Mouse (Mus musculus): ENCODE results near the gene Tcf7l2. TPM values are rescaled to one million over a fixed set of nuclear protein-coding genes. Genes with fewer than 3 reads are reported as not detected.

The Tcf7l2 gene
- polyA plus RNA-seq, 1 experiment from 2014 or later, result 401 TPM

DNA sequence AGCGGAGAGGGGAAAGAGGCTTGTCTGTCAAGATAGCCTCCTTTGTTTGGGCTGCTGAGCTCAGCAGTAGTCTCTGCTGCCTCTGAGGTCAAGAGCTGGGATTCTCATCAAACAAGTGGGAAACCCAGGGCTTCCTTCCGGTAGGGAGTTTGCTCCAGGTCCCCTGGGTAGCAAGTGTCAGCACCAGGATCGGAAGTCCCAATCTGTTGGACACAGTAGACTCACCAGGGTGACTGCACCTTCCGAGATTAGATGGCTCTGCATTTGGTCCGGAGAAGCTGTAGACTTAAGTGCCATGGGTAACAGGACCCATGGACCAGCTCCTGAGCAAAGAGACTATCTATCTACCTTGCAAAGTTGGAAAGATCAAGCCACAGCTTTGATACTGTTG lies 47.3 kb downstream of the Tcf7l2 start:
- Histone ChIP-seq H3K27ac (ENCODE audit: low read depth, low read length) (peak overlapping the region; percentile 77), H3K9ac (ENCODE audit: low read length) (no peak overlapping the region), H3K27me3 (ENCODE audit: control insufficient read depth, insufficient read depth, low read length) (no peaks in the 10 kb centered on the region), H3K4me3 (ENCODE audit: low read depth, low read length) (no peak overlapping the region), H3K36me3 (ENCODE audit: control insufficient read depth, insufficient read depth, low read length) (no peaks in the 10 kb centered on the region), H3K9me3 (ENCODE audit: control insufficient read depth, low read length) (no peaks in the 10 kb centered on the region), H3K4me2 (peak overlapping the region; percentile 2; the same call in 1 of the 2 replicates), H3K4me1 (ENCODE audit: control insufficient read depth, insufficient read depth, low read length) (peaks cover 20% of the 10 kb centered on the region)
- DNase-seq (ENCODE audit: low spot score, missing footprints) (peak; percentile 89), ATAC-seq (ENCODE audit: low FRiP score) (peak; percentile 12; the same call in 1 of the 2 replicates)
- WGBS, result 34% methylated on average over 5 of the region's 5 CpGs

GRCm38 (mm10) chr19:55789838-55790237 lies 48.2 kb downstream of the Tcf7l2 start:
- H3K27me3 ChIP-seq (ENCODE audit: control insufficient read depth, insufficient read depth, low read length), result no peaks in the 10 kb centered on the region
- no peak overlapping the region for H3K4me3 ChIP-seq (ENCODE audit: low read depth, low read length)
- 18% methylated on average over 3 of the region's 3 CpGs for WGBS
- no peak for DNase-seq (ENCODE audit: low spot score, missing footprints)
- H3K4me2 ChIP-seq, result no peak overlapping the region
- H3K36me3 ChIP-seq (ENCODE audit: control insufficient read depth, insufficient read depth, low read length), result no peaks in the 10 kb centered on the region
- peaks cover 20% of the 10 kb centered on the region for H3K4me1 ChIP-seq (ENCODE audit: control insufficient read depth, insufficient read depth, low read length)
- no peaks in the 10 kb centered on the region for H3K9me3 ChIP-seq (ENCODE audit: control insufficient read depth, low read length)
- no peak overlapping the region for H3K27ac ChIP-seq (ENCODE audit: low read depth, low read length)
- H3K9ac ChIP-seq (ENCODE audit: low read length), result no peak overlapping the region
- no peak for ATAC-seq (ENCODE audit: low FRiP score)

DNA sequence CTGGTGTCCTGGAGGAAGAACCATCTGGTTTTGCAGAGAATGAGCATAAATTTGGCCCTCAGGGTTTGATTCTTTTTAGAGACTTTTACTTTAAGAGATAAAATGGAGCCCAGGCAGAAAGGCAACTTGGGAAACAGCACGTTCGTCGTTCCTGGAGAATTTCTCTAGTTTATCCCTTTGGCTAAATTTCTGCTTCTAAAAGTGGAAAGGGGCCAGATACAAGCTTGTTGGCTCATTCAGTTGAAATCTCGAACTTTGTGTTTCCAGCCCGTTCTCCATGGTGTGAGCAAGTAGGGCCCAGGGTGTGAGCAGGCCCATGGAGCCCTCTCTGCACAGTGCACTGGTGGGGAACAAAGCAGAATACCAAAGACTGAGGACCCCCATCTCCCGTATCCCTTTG lies 49.7 kb downstream of the Tcf7l2 start:
- ATAC-seq (ENCODE audit: low FRiP score) (no peak), DNase-seq (ENCODE audit: low spot score, missing footprints) (no peak)
- Histone ChIP-seq H3K9me3 (ENCODE audit: control insufficient read depth, low read length) (no peaks in the 10 kb centered on the region), H3K36me3 (ENCODE audit: control insufficient read depth, insufficient read depth, low read length) (no peaks in the 10 kb centered on the region), H3K4me2 (no peak overlapping the region), H3K27ac (ENCODE audit: low read depth, low read length) (no peak overlapping the region), H3K4me1 (ENCODE audit: control insufficient read depth, insufficient read depth, low read length) (peaks cover 20% of the 10 kb centered on the region), H3K27me3 (ENCODE audit: control insufficient read depth, insufficient read depth, low read length) (no peaks in the 10 kb centered on the region), H3K9ac (ENCODE audit: low read length) (no peak overlapping the region), H3K4me3 (ENCODE audit: low read depth, low read length) (no peak overlapping the region)
- 91% methylated on average over 6 of the region's 6 CpGs for WGBS

- no peak for DNase-seq (ENCODE audit: low spot score, missing footprints)
- Histone ChIP-seq H3K9me3 (ENCODE audit: control insufficient read depth, low read length) (no peaks in the 10 kb centered on the region), H3K4me2 (no peak overlapping the region), H3K4me1 (ENCODE audit: control insufficient read depth, insufficient read depth, low read length) (peaks cover 20% of the 10 kb centered on the region), H3K36me3 (ENCODE audit: control insufficient read depth, insufficient read depth, low read length) (no peaks in the 10 kb centered on the region), H3K9ac (ENCODE audit: low read length) (no peak overlapping the region), H3K27ac (ENCODE audit: low read depth, low read length) (no peak overlapping the region), H3K4me3 (ENCODE audit: low read depth, low read length) (no peak overlapping the region), H3K27me3 (ENCODE audit: control insufficient read depth, insufficient read depth, low read length) (no peaks in the 10 kb centered on the region)
- no peak for ATAC-seq (ENCODE audit: low FRiP score)
- WGBS, result 86% methylated on average over 6 of the region's 6 CpGs
These were observed 50.3 kb downstream of the Tcf7l2 start for GRCm38 (mm10) chr19:55791886-55792285.

- no peak for ATAC-seq (ENCODE audit: low FRiP score)
These were observed 51.0 kb downstream of the Tcf7l2 start for GRCm38 (mm10) chr19:55792571-55792970.

DNA sequence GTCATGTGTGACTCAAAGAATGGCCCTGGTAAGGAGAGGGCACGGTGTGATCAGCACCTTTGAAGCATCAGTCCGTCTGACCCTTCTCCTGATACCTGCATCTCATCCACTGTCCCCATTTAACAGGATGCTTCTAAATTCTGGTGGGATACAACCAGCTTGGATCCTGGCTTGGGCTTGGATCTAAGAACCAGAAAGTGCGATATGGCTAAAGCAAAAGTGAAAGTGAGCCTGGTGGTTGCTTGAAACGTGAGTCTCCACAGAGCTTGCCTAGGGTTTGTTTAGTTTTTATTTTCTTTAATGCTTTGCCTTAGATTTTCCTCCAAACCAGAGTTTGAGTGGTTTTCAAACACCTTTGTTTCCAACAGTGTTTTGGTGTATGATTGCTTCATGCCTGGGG lies 51.4 kb downstream of the Tcf7l2 start:
- Histone ChIP-seq H3K4me1 (ENCODE audit: control insufficient read depth, insufficient read depth, low read length) (peaks cover 20% of the 10 kb centered on the region), H3K27ac (ENCODE audit: low read depth, low read length) (no peak overlapping the region), H3K4me3 (ENCODE audit: low read depth, low read length) (no peak overlapping the region), H3K27me3 (ENCODE audit: control insufficient read depth, insufficient read depth, low read length) (no peaks in the 10 kb centered on the region), H3K4me2 (no peak overlapping the region), H3K36me3 (ENCODE audit: control insufficient read depth, insufficient read depth, low read length) (no peaks in the 10 kb centered on the region), H3K9me3 (ENCODE audit: control insufficient read depth, low read length) (no peaks in the 10 kb centered on the region), H3K9ac (ENCODE audit: low read length) (no peak overlapping the region)
- ATAC-seq (ENCODE audit: low FRiP score) (no peak), DNase-seq (ENCODE audit: low spot score, missing footprints) (no peak)
- 84% methylated on average over 4 of the region's 4 CpGs for WGBS

More at GRCm38 (mm10) chr19:55792571-55792970, 51.0 kb downstream of the Tcf7l2 start:
- DNase-seq (ENCODE audit: low spot score, missing footprints), result no peak
- Histone ChIP-seq H3K36me3 (ENCODE audit: control insufficient read depth, insufficient read depth, low read length) (no peaks in the 10 kb centered on the region), H3K27ac (ENCODE audit: low read depth, low read length) (no peak overlapping the region), H3K4me1 (ENCODE audit: control insufficient read depth, insufficient read depth, low read length) (peaks cover 20% of the 10 kb centered on the region), H3K9ac (ENCODE audit: low read length) (no peak overlapping the region), H3K9me3 (ENCODE audit: control insufficient read depth, low read length) (no peaks in the 10 kb centered on the region), H3K4me2 (no peak overlapping the region), H3K27me3 (ENCODE audit: control insufficient read depth, insufficient read depth, low read length) (no peaks in the 10 kb centered on the region), H3K4me3 (ENCODE audit: low read depth, low read length) (no peak overlapping the region)
- WGBS, result 81% methylated on average over 5 of the region's 5 CpGs

- H3K4me3 ChIP-seq (ENCODE audit: low read depth, low read length), result no peak overlapping the region
- H3K36me3 ChIP-seq (ENCODE audit: control insufficient read depth, insufficient read depth, low read length), result no peaks in the 10 kb centered on the region
- no peaks in the 10 kb centered on the region for H3K9me3 ChIP-seq (ENCODE audit: control insufficient read depth, low read length)
- no peak overlapping the region for H3K4me2 ChIP-seq
- no peak overlapping the region for H3K9ac ChIP-seq (ENCODE audit: low read length)
- no peaks in the 10 kb centered on the region for H3K27me3 ChIP-seq (ENCODE audit: control insufficient read depth, insufficient read depth, low read length)
- WGBS, result 66% methylated on average over 8 of the region's 8 CpGs
- ATAC-seq (ENCODE audit: low FRiP score) (no peak), DNase-seq (ENCODE audit: low spot score, missing footprints) (no peak)
- H3K4me1 ChIP-seq (ENCODE audit: control insufficient read depth, insufficient read depth, low read length), result peaks cover 9% of the 10 kb centered on the region
- no peak overlapping the region for H3K27ac ChIP-seq (ENCODE audit: low read depth, low read length)
These were observed 52.8 kb downstream of the Tcf7l2 start for GRCm38 (mm10) chr19:55794194-55794945.

DNA sequence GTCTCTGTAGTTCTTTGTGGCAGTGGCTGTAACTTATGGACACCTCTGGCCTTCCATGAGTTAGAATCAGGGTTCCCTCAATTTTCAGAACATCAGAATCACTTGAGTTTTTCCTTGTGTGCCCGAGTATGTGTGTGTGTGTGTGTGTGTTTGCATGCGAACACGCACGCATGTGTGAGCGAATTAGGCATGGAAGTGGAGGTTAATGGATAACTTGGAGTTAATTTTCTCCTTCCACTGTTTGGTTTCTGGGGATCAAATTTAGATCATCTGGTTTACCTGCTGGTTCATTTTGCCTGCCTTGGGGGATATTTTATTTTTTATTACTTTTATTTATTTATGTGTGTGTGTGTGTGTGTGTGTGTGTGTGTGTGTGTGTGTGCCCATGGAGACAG lies 53.3 kb downstream of the Tcf7l2 start:
- H3K9me3 ChIP-seq (ENCODE audit: control insufficient read depth, low read length), result no peaks in the 10 kb centered on the region
- H3K36me3 ChIP-seq (ENCODE audit: control insufficient read depth, insufficient read depth, low read length), result no peaks in the 10 kb centered on the region
- peaks cover 3% of the 10 kb centered on the region for H3K4me1 ChIP-seq (ENCODE audit: control insufficient read depth, insufficient read depth, low read length)
- ATAC-seq (ENCODE audit: low FRiP score), result no peak
- H3K4me2 ChIP-seq, result no peak overlapping the region
- H3K27ac ChIP-seq (ENCODE audit: low read depth, low read length), result no peak overlapping the region
- DNase-seq (ENCODE audit: low spot score, missing footprints), result no peak
- no peak overlapping the region for H3K4me3 ChIP-seq (ENCODE audit: low read depth, low read length)
- 96% methylated on average over 5 of the region's 5 CpGs for WGBS
- H3K9ac ChIP-seq (ENCODE audit: low read length), result no peak overlapping the region
- H3K27me3 ChIP-seq (ENCODE audit: control insufficient read depth, insufficient read depth, low read length), result no peaks in the 10 kb centered on the region

DNA sequence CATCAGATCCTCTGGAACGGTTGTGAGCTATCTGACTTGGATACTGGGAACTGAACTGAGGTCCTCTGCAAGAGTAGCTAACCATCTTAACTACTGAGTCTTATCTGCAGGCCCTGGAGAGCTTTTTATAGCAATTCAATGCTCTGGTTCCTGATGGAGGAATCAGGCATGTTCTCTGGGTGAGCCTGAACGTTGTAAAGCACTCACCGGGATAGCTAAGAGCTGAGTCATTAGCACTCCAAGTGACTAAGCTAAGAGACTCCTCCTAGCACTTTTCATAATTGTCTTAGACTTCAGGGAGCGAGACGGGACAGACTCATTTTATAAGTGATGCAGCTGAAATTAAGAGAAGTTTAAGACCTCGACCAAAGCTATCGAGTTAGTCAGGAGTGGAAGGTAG lies 53.7 kb downstream of the Tcf7l2 start:
- H3K9ac ChIP-seq (ENCODE audit: low read length), result no peak overlapping the region
- H3K4me1 ChIP-seq (ENCODE audit: control insufficient read depth, insufficient read depth, low read length), result peaks cover 2% of the 10 kb centered on the region; the same call in 1 of the 2 replicates
- no peaks in the 10 kb centered on the region for H3K36me3 ChIP-seq (ENCODE audit: control insufficient read depth, insufficient read depth, low read length)
- no peaks in the 10 kb centered on the region for H3K9me3 ChIP-seq (ENCODE audit: control insufficient read depth, low read length)
- H3K4me2 ChIP-seq, result no peak overlapping the region
- 83% methylated on average over 7 of the region's 7 CpGs for WGBS
- ATAC-seq (ENCODE audit: low FRiP score) (no peak), DNase-seq (ENCODE audit: low spot score, missing footprints) (no peak)
- H3K4me3 ChIP-seq (ENCODE audit: low read depth, low read length), result no peak overlapping the region
- no peak overlapping the region for H3K27ac ChIP-seq (ENCODE audit: low read depth, low read length)
- H3K27me3 ChIP-seq (ENCODE audit: control insufficient read depth, insufficient read depth, low read length), result no peaks in the 10 kb centered on the region

Measured in midbrain, embryonic 11.5 days (tissue).